Mouse (Mus musculus): ENCODE data around the gene Galr2.
A peak's percentile ranks its signal among the peaks of the same experiment; 100 is the strongest.

Galr2 gene

DNA sequence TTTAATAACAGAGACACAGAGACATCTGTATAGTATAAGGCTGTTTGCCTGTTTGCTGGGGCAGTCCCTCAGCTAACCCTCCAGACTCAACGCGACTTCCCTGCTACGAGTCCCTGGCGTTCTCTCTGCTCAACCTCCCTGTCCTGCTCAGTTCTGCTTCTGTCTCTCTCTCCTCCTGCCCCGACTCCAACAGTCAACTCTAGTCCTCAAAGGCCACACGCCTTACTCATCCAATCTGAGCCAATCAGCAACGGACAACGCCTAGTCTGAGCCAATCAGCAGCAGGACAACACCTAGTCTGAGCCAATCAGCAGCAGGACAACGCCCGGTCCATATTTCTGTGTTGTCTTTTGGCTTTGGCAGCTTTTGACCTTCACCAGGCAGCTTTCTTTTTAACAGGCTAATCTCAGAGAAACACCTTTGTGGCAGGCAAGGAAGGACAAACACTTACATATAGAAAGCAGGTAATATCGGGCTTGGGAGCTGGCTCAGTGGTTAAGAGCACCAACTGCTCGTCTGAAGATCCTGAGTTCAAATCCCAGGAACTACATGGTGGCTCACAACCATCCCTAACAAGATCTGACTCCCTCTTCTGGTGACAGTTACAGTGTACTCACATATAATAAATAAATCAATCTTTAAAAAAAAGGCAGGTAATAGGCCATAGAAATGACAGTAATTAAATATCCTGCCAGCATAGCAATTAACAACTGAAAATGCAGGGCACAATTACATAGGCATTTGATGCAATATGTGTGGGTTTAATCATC lies 27.2 kb downstream of the Galr2 start:
- DNase-seq: no peak

DNA sequence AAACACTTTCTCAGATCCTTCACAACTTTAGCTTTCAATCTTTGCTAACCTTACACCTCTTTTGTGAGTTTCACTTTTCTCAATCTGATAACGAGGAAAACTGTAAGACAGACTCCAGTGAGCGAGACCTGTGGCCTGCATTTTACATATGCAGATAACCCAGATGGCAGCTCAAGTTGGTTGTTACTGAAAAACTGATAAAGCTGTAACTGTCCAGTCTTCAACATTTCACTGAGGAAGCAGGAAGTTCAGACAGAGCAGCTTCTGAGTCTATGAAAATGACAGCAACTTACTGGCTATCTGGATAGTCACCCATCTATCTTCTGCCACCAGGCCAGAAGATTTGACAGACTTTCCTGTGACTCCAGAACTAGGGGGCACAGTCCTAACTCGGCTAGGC lies 28.9 kb downstream of the Galr2 start:
- no peak for DNase-seq

DNA sequence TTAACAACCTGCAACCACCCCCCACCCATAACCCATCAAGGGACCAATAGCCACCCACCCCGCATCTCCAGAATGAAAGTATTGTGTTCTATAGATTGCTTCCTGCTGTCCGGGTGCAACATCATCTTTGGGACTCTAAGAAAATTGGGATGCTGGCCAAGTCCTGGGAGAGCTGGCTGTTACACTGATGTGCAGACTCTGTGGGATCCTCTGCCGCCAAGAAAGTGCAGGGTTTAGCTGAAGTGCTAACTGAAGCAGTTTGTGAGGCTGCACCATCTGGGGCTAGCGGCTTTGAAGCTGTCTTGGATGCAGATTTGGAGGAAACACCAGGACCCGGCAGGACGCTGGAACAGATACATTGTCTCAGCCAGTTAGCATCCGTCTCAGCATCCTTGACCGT lies 30.4 kb downstream of the Galr2 start:
- no peak for DNase-seq

DNA sequence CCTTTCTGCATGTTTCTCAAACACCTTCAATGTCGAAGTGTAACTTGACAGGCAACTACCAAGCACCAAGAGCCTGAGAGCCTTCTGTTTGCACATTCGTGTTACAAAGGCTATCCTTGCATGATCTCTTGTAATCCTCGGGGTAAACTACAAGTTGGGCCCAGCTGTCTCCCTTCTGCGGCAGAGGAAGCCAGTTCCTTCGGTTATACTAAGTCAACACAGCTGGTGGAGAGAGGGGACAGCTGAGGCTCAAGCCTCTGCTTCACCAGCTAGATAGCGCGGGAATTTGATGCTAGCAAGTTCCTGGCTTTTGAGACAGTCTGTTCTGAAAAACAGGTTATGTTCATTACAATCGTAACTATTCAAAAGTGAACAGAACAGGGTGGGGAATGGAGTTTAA lies 31.6 kb downstream of the Galr2 start:
- DNase-seq: no peak

DNA sequence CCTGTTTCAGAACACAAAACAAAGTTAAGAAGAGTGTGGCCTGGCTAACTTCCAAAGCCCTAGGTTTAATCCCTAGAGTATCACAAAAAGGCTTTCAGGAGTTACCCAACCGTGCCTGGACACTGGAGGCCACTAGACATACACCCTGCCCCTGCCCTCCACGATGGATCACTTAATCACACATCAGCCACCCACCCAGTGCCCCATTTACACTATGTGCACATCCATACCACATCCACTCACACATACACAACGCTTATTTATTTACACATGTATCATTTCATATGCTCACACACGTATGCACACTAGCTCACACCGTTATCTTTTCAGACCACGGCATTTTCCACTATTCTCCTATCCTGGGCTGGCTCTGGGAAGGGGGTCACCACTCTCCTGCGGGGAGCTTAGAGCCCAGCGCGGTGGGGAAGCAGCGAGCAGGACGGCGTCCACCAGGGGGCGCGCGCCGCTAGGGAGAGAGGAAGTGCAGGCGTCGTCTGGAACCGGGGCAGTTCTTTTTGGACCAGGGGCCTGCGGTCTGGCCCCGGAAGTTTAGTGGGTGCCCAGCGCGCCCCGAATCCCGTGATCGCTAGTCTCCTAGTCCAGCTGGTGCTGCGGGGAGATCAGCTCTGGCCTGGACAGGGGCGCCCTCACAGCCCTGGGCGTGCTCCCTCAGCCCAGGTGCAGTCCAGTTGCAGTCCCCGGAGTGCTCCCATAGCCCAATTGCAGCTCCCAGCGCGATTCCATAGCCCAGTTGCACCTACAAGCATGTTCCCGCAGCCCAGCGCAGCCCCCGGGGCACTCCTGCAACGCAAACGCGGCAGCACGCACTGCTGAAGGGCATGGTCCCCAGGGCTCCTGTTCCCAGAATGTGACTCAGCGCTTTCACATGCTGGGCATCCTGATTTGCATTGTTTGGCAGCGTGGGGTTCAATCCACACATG lies 38.2 kb downstream of the Galr2 start:
- peak; percentile 73 to 93 for DNase-seq

DNA sequence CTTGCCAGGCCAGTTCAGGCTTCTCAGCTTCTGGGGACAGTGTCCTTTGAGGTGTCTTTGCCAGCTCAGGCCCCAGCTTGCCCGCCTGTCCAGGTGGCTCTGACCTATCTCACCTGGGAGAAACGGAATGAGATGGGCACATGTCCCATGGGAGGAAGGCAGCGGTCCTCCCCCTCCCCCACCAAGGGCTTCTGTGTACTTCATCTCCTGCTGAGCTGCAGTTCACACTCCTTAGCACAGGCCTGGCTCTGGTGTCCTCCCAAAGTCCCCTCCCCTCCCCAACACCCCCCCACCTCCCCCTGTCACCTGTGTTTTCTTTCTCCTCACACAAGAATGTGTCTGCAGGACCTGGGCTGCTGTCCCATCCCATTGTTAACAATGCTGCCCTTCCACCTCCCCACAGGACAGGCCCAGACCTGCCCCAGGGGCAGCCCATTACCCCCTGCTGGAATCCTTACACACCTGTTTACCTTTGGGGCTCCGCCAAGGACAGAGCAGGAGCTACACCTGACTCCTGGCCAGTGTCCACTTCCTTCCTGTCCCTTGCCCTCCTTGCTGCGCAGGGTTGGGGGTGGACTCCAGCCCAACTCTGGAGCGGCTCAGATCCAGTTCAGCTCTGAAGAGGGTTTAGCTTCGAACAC lies 46.3 kb downstream of the Galr2 start:
- DNase-seq: no peak

DNA sequence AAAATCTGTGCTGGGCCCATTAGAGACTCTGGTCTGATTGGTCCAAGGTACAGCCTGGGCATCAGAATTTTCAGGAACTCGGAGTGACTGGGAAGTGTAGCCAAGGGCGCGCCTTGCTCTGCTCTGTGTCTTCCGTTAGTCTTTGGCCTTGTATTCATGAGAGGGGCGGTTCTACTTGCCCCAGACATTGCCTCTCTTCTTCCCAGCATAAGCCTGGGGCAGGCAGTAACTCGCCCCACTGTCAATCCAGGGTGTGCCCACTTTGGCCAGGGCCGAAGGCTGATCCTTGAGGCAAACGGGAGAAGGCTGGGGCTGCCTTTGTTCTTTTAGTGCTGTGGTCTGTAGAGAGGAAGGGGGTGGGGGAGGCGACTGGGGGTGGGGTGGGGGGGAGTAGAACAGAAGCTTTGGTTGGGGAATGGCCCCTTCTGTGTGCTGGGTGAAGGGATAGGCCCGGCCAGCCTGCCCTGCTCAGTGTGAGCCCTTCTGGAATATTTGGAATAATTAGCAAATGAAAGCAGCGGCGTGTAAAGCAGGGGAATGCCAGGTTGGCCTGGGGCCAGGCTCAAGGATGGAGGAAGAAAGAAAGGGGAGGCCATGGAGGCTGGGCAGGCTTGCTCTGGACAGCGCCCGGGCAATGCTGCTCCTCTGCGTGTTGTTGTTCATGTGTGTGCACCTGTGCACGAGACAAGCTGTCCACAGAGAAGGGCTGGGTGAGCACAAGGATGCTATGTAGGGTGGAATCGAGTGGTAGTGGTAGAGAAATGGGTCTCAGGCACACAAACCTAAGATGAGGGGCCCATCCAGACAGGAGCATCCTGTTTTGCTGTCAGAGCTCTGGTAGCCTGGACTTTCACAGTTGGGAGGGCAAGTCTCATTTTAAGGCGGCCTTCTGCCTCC lies 48.8 kb downstream of the Galr2 start:
- no peak for DNase-seq

DNA sequence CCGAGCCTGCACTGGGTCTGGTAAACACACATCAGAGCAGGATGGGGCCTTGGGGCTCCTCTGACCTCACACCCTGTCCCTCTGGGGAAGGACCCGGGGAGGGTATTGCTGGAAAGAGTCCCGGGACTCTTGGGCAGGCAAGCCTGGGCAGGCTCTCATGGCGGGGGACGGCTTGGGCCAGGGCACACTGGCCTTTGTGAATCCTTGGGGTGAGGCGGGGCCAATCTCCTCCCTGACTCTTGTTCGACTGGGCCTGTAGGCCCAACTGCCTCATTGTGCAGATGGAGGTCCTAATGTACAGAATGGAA lies 49.4 kb downstream of the Galr2 start:
- DNase-seq: no peak

DNA sequence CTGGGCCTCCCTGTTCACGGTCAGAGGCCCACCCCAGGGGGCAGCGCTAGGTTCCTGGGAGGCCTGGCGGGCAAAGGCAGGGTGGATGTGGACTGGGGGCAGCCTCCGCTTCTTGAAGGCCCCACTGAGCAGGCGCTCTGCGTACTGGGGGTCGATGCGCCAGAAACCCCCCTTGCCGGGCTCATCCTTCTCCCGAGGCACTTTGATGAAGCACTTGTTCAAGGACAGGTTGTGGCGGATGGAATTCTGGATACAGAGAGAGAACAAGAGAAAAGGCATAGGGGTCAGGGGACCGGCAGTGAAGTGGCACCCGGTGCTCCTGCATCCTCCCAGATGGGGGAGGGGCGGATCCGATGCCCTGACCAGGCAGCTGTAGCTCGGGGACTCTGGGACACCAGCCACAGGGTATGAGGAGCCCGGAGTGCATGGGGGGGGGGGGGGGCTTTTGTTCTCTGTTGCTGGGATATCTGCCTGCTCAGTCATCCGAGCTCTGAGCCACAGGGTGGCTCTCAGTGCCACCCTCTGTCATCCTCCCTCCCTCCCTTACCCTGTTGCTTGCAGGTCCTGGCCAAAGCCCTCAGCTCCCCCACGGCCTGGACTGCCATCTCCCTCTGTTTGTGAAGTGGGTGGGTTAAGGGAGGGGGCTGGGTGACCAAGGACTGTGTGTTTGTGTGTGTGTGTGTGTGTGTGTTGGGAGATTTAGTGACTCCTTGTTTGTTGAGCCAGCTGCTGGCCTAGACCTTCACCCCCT lies 51.7 kb downstream of the Galr2 start:
- no peak for DNase-seq

DNA sequence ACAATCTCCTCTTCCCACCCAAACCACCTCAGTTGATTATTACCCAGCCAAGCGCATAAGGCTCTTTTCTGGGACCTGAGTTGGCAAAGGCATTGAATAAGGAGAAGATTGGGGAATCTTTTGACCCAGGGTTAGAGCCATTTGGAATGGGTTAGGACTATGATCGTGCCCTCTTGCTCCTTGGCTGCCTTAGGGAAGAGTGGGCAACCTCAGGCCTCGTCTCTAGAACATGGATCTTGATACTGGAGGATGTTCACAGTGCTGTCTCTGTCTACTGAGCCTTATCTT lies 52.2 kb downstream of the Galr2 start:
- no peak for DNase-seq

All from spleen, adult 18-20 months (tissue).